Mouse (Mus musculus): Measurements from ENCODE around the gene Urgcp. TPM values are rescaled to one million over a fixed set of nuclear protein-coding genes. Genes with fewer than 3 reads are reported as not detected.

Gene Urgcp
- polyA plus RNA-seq (2014; fragmentation: Illumina TruSeq; extraction: RNeasy Lipid Tissue Mini Kit (QIAGEN cat#74804); ENCODE audit: low read depth, low replicate concordance) = 36.6 TPM

DNA sequence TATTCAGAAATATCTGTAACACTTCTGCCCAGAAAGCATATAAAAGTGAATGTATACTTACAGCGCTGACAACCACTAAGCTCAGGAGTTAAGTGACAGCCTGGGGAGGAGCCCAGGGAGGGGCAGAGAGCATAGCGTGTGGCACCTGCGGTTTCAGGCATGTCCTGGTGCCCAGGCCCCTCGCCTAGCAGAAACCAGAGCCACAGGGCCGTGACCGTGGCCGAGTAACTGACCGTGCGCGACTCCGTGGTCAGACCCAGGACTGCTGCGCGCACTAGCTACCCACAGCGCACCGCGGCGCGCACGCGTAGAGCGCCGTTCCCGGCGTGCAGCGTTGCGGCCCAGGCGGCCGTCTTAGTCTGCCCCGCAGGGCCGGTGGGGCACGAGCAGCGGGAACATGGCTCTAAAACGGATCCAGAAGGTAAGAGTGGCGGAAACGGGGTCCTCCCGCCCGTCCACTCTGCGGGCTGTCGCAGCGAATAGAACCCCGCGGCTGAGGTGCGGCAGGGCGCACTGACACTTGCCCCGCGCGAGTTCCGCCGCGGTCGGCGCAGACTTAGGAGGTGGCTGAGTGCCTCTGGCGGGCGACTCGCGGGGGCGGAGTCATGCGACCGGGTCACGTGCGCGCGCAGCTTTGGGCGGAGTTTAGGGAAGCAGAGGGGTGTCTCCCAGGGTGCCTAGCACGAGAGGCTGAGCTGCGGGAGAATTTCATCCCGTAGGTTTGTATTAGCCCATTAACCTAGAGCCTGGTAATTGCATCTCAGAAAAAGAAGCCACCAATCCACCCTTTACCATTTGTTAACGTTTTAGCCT, at the start of gene Urgcp:
TSS of gene Urgcp (minus strand) at position 557 of the 813 bp plus-strand sequence.

GRCm38 (mm10) chr11:5803551-5803981, 41.4 kb upstream of the Urgcp start, which contains the start of gene Pgam2:
TSS of gene Pgam2 (minus strand) at chr11:5803733.

DNA sequence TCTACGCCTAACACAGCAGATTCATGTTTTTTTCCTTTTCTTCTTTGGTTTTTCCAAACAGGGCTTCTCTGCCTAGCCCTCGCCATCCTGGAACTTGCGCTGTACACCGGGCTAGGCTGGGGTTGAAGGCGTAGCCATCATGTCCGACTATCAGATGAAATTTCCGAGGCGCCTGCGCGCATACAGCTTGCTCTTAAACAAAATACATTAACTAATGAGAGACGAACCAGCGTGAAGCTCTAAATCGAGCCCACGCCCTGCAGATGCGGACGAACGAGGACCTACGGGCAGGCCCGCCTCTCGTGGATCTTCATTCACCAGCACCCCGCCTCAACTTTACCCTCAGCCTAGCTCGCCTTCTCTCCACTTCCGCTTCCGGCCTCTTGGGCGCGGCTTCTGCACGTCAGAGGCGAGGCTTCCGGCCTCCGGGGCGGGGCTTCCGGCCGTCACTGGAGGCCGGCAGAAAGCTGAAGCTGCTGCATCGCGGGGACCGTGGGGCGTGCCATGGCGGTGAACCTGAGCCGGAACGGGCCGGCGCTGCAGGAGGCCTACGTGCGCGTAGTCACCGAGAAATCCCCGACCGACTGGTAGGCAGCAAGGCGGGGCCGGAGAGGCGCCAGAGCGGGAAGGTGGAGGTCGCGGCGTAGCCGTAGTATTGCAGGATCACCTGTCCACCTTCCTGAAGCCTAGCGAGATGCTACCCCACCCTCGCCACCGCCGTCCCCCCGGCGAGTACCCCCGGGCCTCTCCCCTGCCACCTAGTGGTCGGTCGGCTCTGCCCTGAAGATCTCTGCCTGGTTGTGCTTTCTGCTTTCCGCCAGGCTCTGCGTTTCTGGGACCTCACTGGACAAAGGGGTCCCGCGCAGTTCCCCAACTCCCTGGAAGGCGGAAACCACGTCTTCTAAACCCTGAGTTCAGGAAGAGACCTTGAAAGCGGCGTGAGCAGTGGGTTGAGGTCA, 26.2 kb upstream of the Urgcp start, which contains the start of gene Dbnl:
TSS of gene Dbnl (plus strand) at position 433 of the 959 bp plus-strand sequence.

GRCm38 (mm10) chr11:5715630-5716105, 46.5 kb downstream of the Urgcp start, which contains the start of gene Mrps24:
TSS of gene Mrps24 (minus strand) at chr11:5715680.

Other genes starting within 250 kb of the Urgcp start
- gene Xbp1, start 241.7 kb downstream of the Urgcp start, polyA plus RNA-seq (2014; fragmentation: Illumina TruSeq; extraction: RNeasy Lipid Tissue Mini Kit (QIAGEN cat#74804); ENCODE audit: low read depth, low replicate concordance) = 73.2 TPM
- 23.0 TPM for gene Ccdc117, start 220.2 kb downstream of the Urgcp start, polyA plus RNA-seq (2014; fragmentation: Illumina TruSeq; extraction: RNeasy Lipid Tissue Mini Kit (QIAGEN cat#74804); ENCODE audit: low read depth, low replicate concordance)
- not detected for gene Ankrd36, start 192.7 kb downstream of the Urgcp start, polyA plus RNA-seq (2014; fragmentation: Illumina TruSeq; extraction: RNeasy Lipid Tissue Mini Kit (QIAGEN cat#74804); ENCODE audit: low read depth, low replicate concordance)
- 124 TPM for gene Mrps24, start 46.7 kb downstream of the Urgcp start, polyA plus RNA-seq (2014; fragmentation: Illumina TruSeq; extraction: RNeasy Lipid Tissue Mini Kit (QIAGEN cat#74804); ENCODE audit: low read depth, low replicate concordance)
- gene Dbnl, start 26.1 kb upstream of the Urgcp start, polyA plus RNA-seq (2014; fragmentation: Illumina TruSeq; extraction: RNeasy Lipid Tissue Mini Kit (QIAGEN cat#74804); ENCODE audit: low read depth, low replicate concordance) = 29.6 TPM
- 939 TPM for gene Pgam2, start 41.4 kb upstream of the Urgcp start, polyA plus RNA-seq (2014; fragmentation: Illumina TruSeq; extraction: RNeasy Lipid Tissue Mini Kit (QIAGEN cat#74804); ENCODE audit: low read depth, low replicate concordance)
- 4.5 TPM for gene Polm, start 75.6 kb upstream of the Urgcp start, polyA plus RNA-seq (2014; fragmentation: Illumina TruSeq; extraction: RNeasy Lipid Tissue Mini Kit (QIAGEN cat#74804); ENCODE audit: low read depth, low replicate concordance)
- gene Aebp1, start 99.6 kb upstream of the Urgcp start, polyA plus RNA-seq (2014; fragmentation: Illumina TruSeq; extraction: RNeasy Lipid Tissue Mini Kit (QIAGEN cat#74804); ENCODE audit: low read depth, low replicate concordance) = 23.7 TPM
- gene Pold2, start 115.9 kb upstream of the Urgcp start, polyA plus RNA-seq (2014; fragmentation: Illumina TruSeq; extraction: RNeasy Lipid Tissue Mini Kit (QIAGEN cat#74804); ENCODE audit: low read depth, low replicate concordance) = 33.1 TPM
- 2,189 TPM for gene Myl7, start 136.4 kb upstream of the Urgcp start, polyA plus RNA-seq (2014; fragmentation: Illumina TruSeq; extraction: RNeasy Lipid Tissue Mini Kit (QIAGEN cat#74804); ENCODE audit: low read depth, low replicate concordance)
- gene Gck, start 187.7 kb upstream of the Urgcp start, polyA plus RNA-seq (2014; fragmentation: Illumina TruSeq; extraction: RNeasy Lipid Tissue Mini Kit (QIAGEN cat#74804); ENCODE audit: low read depth, low replicate concordance) = 16.7 TPM
- gene Ykt6, start 193.3 kb upstream of the Urgcp start, polyA plus RNA-seq (2014; fragmentation: Illumina TruSeq; extraction: RNeasy Lipid Tissue Mini Kit (QIAGEN cat#74804); ENCODE audit: low read depth, low replicate concordance) = 62.0 TPM

All from heart, adult 10 weeks (tissue).